Mouse (Mus musculus): ENCODE measurements at regions not wholly inside any gene's neighbourhood (a gene's known extent, or its start where the extent isn't known, plus 50 kb on each side); places are given as distances from the start of the nearest gene placed in this dataset.

GRCm38 (mm10) chr10:84104556-84104955 lies 335.8 kb downstream of the Nuak1 start:
- TF ChIP-seq MAX (IDR thresholded peaks at IDR 0.05; ENCODE audit: low read depth) (no peak), E2F4 (IDR thresholded peaks at IDR 0.05; ENCODE audit: insufficient read depth) (no peak), MYOD1 (IDR thresholded peaks at IDR 0.05; ENCODE audit: control insufficient read depth in 1 of 3, insufficient read length in 2 of 3, low read depth in 2 of 3) (no peak), POLR2A (IDR thresholded peaks at IDR 0.05; ENCODE audit: insufficient read length, low read depth) (no peak), REST (IDR thresholded peaks at IDR 0.05; ENCODE audit: insufficient read depth, insufficient read length) (no peak), USF1 (IDR thresholded peaks at IDR 0.05; ENCODE audit: low read depth) (no peak), MYOG (IDR thresholded peaks at IDR 0.05; ENCODE audit: control insufficient read depth in 1 of 3, insufficient read depth in 1 of 3, insufficient read length in 2 of 3, low read depth in 2 of 3) (no peak), SRF (IDR thresholded peaks at IDR 0.05; ENCODE audit: control insufficient read depth, insufficient read length, low read depth) (no peak), CEBPB (IDR thresholded peaks at IDR 0.05; ENCODE audit: insufficient read depth, poor library complexity, severe bottlenecking) (no peak), TCF12 (IDR thresholded peaks at IDR 0.05; ENCODE audit: insufficient read depth, poor library complexity, severe bottlenecking) (no peak), POLR2AphosphoS2 (IDR thresholded peaks at IDR 0.05; ENCODE audit: insufficient read length, low read depth) (no peak), TCF3 (IDR thresholded peaks at IDR 0.05; ENCODE audit: insufficient read length, low read depth) (no peak)
- no peak overlapping the region for H3ac ChIP-seq (ENCODE audit: control insufficient read depth, insufficient read length)
- H3K36me3 ChIP-seq (ENCODE audit: control insufficient read depth, insufficient read depth) = no peaks in the 10 kb centered on the region
- no peak overlapping the region for H3K4me3 ChIP-seq
- H3K79me2 ChIP-seq (ENCODE audit: control insufficient read depth, insufficient read depth) = no peaks in the 10 kb centered on the region
- H3K27me3 ChIP-seq (ENCODE audit: control insufficient read depth, insufficient read depth, insufficient read length) = no peaks in the 10 kb centered on the region
- H3K4me2 ChIP-seq (ENCODE audit: low read depth) = no peak overlapping the region

- no peaks in the 10 kb centered on the region for H3K79me2 ChIP-seq (ENCODE audit: control insufficient read depth, insufficient read depth)
- no peak overlapping the region for H3K4me3 ChIP-seq
- no peaks in the 10 kb centered on the region for H3K36me3 ChIP-seq (ENCODE audit: control insufficient read depth, insufficient read depth)
- no peak overlapping the region for H3ac ChIP-seq (ENCODE audit: control insufficient read depth, insufficient read length)
- no peaks in the 10 kb centered on the region for H3K27me3 ChIP-seq (ENCODE audit: control insufficient read depth, insufficient read depth, insufficient read length)
- H3K4me2 ChIP-seq (ENCODE audit: low read depth) = no peak overlapping the region
- TF ChIP-seq SRF (IDR thresholded peaks at IDR 0.05; ENCODE audit: control insufficient read depth, insufficient read length, low read depth) = no peak
Observed at GRCm38 (mm10) chr10:84109680-84110371, 330.6 kb downstream of the Nuak1 start.

GRCm38 (mm10) chr10:84110372-84110985 lies 329.9 kb downstream of the Nuak1 start:
- Histone ChIP-seq H3ac (ENCODE audit: control insufficient read depth, insufficient read length) (no peak overlapping the region), H3K36me3 (ENCODE audit: control insufficient read depth, insufficient read depth) (no peaks in the 10 kb centered on the region), H3K4me2 (ENCODE audit: low read depth) (no peak overlapping the region), H3K4me3 (no peak overlapping the region), H3K27me3 (ENCODE audit: control insufficient read depth, insufficient read depth, insufficient read length) (no peaks in the 10 kb centered on the region), H3K79me2 (ENCODE audit: control insufficient read depth, insufficient read depth) (no peaks in the 10 kb centered on the region)
- TF ChIP-seq MYOG (IDR thresholded peaks at IDR 0.05; ENCODE audit: control insufficient read depth in 1 of 3, insufficient read depth in 1 of 3, insufficient read length in 2 of 3, low read depth in 2 of 3) (no peak), MAX (IDR thresholded peaks at IDR 0.05; ENCODE audit: low read depth) (no peak), TCF12 (IDR thresholded peaks at IDR 0.05; ENCODE audit: insufficient read depth, poor library complexity, severe bottlenecking) (no peak), USF1 (IDR thresholded peaks at IDR 0.05; ENCODE audit: low read depth) (no peak), POLR2AphosphoS2 (IDR thresholded peaks at IDR 0.05; ENCODE audit: insufficient read length, low read depth) (no peak), CEBPB (IDR thresholded peaks at IDR 0.05; ENCODE audit: insufficient read depth, poor library complexity, severe bottlenecking) (no peak), SRF (IDR thresholded peaks at IDR 0.05; ENCODE audit: control insufficient read depth, insufficient read length, low read depth) (no peak), POLR2A (IDR thresholded peaks at IDR 0.05; ENCODE audit: insufficient read length, low read depth) (no peak), MYOD1 (IDR thresholded peaks at IDR 0.05; ENCODE audit: control insufficient read depth in 1 of 3, insufficient read length in 2 of 3, low read depth in 2 of 3) (no peak), E2F4 (IDR thresholded peaks at IDR 0.05; ENCODE audit: insufficient read depth) (no peak), TCF3 (IDR thresholded peaks at IDR 0.05; ENCODE audit: insufficient read length, low read depth) (no peak), REST (IDR thresholded peaks at IDR 0.05; ENCODE audit: insufficient read depth, insufficient read length) (no peak)

- Histone ChIP-seq H3K4me3 (no peak overlapping the region), H3K36me3 (ENCODE audit: control insufficient read depth, insufficient read depth) (no peaks in the 10 kb centered on the region), H3K27me3 (ENCODE audit: control insufficient read depth, insufficient read depth, insufficient read length) (no peaks in the 10 kb centered on the region), H3K4me2 (ENCODE audit: low read depth) (no peak overlapping the region), H3K79me2 (ENCODE audit: control insufficient read depth, insufficient read depth) (no peaks in the 10 kb centered on the region), H3ac (ENCODE audit: control insufficient read depth, insufficient read length) (no peak overlapping the region)
- TF ChIP-seq MYOD1 (IDR thresholded peaks at IDR 0.05; ENCODE audit: control insufficient read depth in 1 of 3, insufficient read length in 2 of 3, low read depth in 2 of 3) (no peak), SRF (IDR thresholded peaks at IDR 0.05; ENCODE audit: control insufficient read depth, insufficient read length, low read depth) (no peak), TCF3 (IDR thresholded peaks at IDR 0.05; ENCODE audit: insufficient read length, low read depth) (no peak), POLR2A (IDR thresholded peaks at IDR 0.05; ENCODE audit: insufficient read length, low read depth) (no peak), TCF12 (IDR thresholded peaks at IDR 0.05; ENCODE audit: insufficient read depth, poor library complexity, severe bottlenecking) (no peak), POLR2AphosphoS2 (IDR thresholded peaks at IDR 0.05; ENCODE audit: insufficient read length, low read depth) (no peak), USF1 (IDR thresholded peaks at IDR 0.05; ENCODE audit: low read depth) (no peak), E2F4 (IDR thresholded peaks at IDR 0.05; ENCODE audit: insufficient read depth) (no peak), MYOG (IDR thresholded peaks at IDR 0.05; ENCODE audit: control insufficient read depth in 1 of 3, insufficient read depth in 1 of 3, insufficient read length in 2 of 3, low read depth in 2 of 3) (no peak), CEBPB (IDR thresholded peaks at IDR 0.05; ENCODE audit: insufficient read depth, poor library complexity, severe bottlenecking) (no peak), REST (IDR thresholded peaks at IDR 0.05; ENCODE audit: insufficient read depth, insufficient read length) (no peak)
Observed at GRCm38 (mm10) chr10:84111502-84111901, 328.9 kb downstream of the Nuak1 start.
